Comparison of ENCODE assay signal across 8 mouse cellular contexts in the genomic region with DNA sequence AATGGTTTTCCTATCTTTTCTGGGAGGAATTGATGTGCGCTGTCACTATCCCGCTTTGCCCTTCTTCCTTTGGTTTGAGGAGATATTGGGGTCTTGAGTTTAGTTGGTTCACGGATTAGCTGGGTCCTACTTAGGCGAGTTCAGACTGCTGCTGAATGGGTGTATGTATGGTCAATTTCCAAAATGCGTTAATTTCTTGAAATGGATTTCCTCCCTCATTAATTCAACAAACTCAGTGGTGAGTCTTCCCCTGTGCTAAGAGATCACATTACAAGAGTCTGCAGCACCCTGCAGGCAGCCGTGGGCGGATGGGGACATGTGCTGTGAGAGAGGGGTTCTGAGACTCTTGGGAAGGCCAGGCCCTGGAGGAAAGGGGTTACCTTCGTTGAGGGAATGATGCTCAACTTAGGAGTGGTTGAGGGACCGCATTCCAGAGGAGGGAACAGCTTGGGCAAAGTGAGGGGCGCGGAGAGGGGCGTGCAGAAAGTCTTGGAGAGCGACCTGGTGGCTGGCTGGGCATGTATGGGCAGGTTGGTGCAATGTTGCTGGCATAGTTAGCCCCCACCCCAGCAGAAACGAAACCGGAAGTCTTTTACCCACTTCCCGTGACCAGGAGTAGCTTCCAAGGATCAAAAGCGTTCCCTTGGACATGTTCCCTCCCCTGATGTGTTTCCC. TPM values are rescaled to one million over a fixed set of nuclear protein-coding genes. Genes with fewer than 3 reads are reported as not detected.
DNase-seq lines count a peak whose midpoint lies in the region; ATAC-seq lines count a peak whose summit lies in the region.

No protein-coding gene starts in this region.

- no peak overlapping the region; the same call in 1 of the 2 replicates for H3K27ac ChIP-seq in kidney, embryonic 14.5 days (ENCODE audit: low read depth, low read length)
- H3K27ac ChIP-seq in hindbrain, embryonic 14.5 days = no peak overlapping the region
- H3K27ac ChIP-seq in midbrain, embryonic 16.5 days (ENCODE audit: low read length) = no peak overlapping the region

- no peaks in the 10 kb centered on the region for H3K27me3 ChIP-seq in kidney, embryonic 14.5 days (ENCODE audit: control insufficient read depth, insufficient read depth, low read length)
- peaks cover 25% of the 10 kb centered on the region for H3K27me3 ChIP-seq in hindbrain, embryonic 14.5 days (ENCODE audit: control insufficient read depth, insufficient read depth, low read length)
- peaks cover 32% of the 10 kb centered on the region for H3K27me3 ChIP-seq in midbrain, embryonic 16.5 days (ENCODE audit: control insufficient read depth, insufficient read depth, low read depth, low read length)

- no peak for DNase-seq in kidney, adult 18-20 months
- DNase-seq in R1 (ENCODE audit: low read depth, low spot score) = peak; percentile 38
- no peak for DNase-seq in hindbrain, embryonic 14.5 days (ENCODE audit: low spot score)
- no peak for DNase-seq in adrenal gland, postnatal 14 days
- no peak for DNase-seq in left cerebral cortex, postnatal 10 days (ENCODE audit: extremely low spot score in 1 of 2, low spot score in 2 of 2)
- DNase-seq in adrenal gland, adult 8-10 months = no peak

- H3K9me3 ChIP-seq in kidney, embryonic 14.5 days (ENCODE audit: control insufficient read depth, low read length) = no peaks in the 10 kb centered on the region
- H3K9me3 ChIP-seq in hindbrain, embryonic 14.5 days (ENCODE audit: control insufficient read depth, low read length) = no peaks in the 10 kb centered on the region
- no peaks in the 10 kb centered on the region for H3K9me3 ChIP-seq in midbrain, embryonic 16.5 days (replicated peaks; ENCODE audit: control insufficient read depth, low read length, poor library complexity, severe bottlenecking)

- H3K36me3 ChIP-seq in kidney, embryonic 14.5 days (ENCODE audit: control insufficient read depth, insufficient read depth, low read length) = no peaks in the 10 kb centered on the region; the same call in 1 of the 2 replicates
- no peaks in the 10 kb centered on the region for H3K36me3 ChIP-seq in hindbrain, embryonic 14.5 days (replicated peaks; ENCODE audit: control insufficient read depth, insufficient read depth)
- H3K36me3 ChIP-seq in midbrain, embryonic 16.5 days (ENCODE audit: control insufficient read depth, insufficient read depth, low read length) = no peaks in the 10 kb centered on the region

- H3K4me1 ChIP-seq in kidney, embryonic 14.5 days (ENCODE audit: control insufficient read depth, insufficient read depth, low read length) = peaks cover 53% of the 10 kb centered on the region
- peaks cover 5% of the 10 kb centered on the region; the same call in 1 of the 2 replicates for H3K4me1 ChIP-seq in hindbrain, embryonic 14.5 days (replicated peaks; ENCODE audit: control insufficient read depth, insufficient read depth, low read length)
- H3K4me1 ChIP-seq in midbrain, embryonic 16.5 days (ENCODE audit: control insufficient read depth, insufficient read depth, low read length) = peaks cover 15% of the 10 kb centered on the region

- ATAC-seq in kidney, embryonic 14.5 days (ENCODE audit: low FRiP score, low TSS enrichment) = no peak
- ATAC-seq in hindbrain, embryonic 14.5 days (ENCODE audit: low FRiP score) = no peak
- no peak for ATAC-seq in midbrain, embryonic 16.5 days

- H3K4me2 ChIP-seq in kidney, embryonic 14.5 days (replicated peaks; ENCODE audit: low read depth, low read length) = peak overlapping the region; percentile 74
- H3K4me2 ChIP-seq in hindbrain, embryonic 14.5 days (replicated peaks) = peak overlapping the region; percentile 96
- peak overlapping the region; percentile 98 for H3K4me2 ChIP-seq in midbrain, embryonic 16.5 days (ENCODE audit: low read length)

- WGBS in kidney, embryonic 14.5 days = 3% methylated on average over 17 of the region's 17 CpGs
- 6% methylated on average over 17 of the region's 17 CpGs for WGBS in hindbrain, embryonic 14.5 days
- 14% methylated on average over 17 of the region's 17 CpGs for WGBS in midbrain, embryonic 16.5 days

- H3K4me3 ChIP-seq in kidney, embryonic 14.5 days (ENCODE audit: low read length) = peak overlapping the region; percentile 88
- peak overlapping the region; percentile 48 for H3K4me3 ChIP-seq in hindbrain, embryonic 14.5 days (replicated peaks; ENCODE audit: low read length)
- H3K4me3 ChIP-seq in midbrain, embryonic 16.5 days (ENCODE audit: low read depth, low read length) = peak overlapping the region; percentile 62

- H3K9ac ChIP-seq in kidney, embryonic 14.5 days (ENCODE audit: low read depth, low read length) = peak overlapping the region; percentile 92
- H3K9ac ChIP-seq in hindbrain, embryonic 14.5 days = peak overlapping the region; percentile 59; the same call in 1 of the 2 replicates
- H3K9ac ChIP-seq in midbrain, embryonic 16.5 days (ENCODE audit: low read depth, low read length) = no peak overlapping the region

- intact Hi-C loops in left cerebral cortex, postnatal 10 days (cut with DNase I) = no loop called here

RNA-seq across cellular contexts. Expression of gene Ptpn14, which starts 1.2 kb away (rescaled TPM):
- polyA plus RNA-seq in kidney, embryonic 14.5 days (2014; fragmentation: Nextera tagmentation; extraction: Ambion mirVana) = 13.3 and 21.1 TPM in 2 replicates
- polyA plus RNA-seq in hindbrain, embryonic 14.5 days (2014; fragmentation: Nextera tagmentation; extraction: Ambion mirVana) = 2.6 and 3.2 TPM in 2 replicates
- 1.0 and 1.2 TPM in 2 replicates for polyA plus RNA-seq in midbrain, embryonic 16.5 days (2015; fragmentation: Nextera tagmentation; extraction: Ambion mirVana)
- 24.2 and 24.6 TPM in 2 replicates for total RNA-seq in adrenal gland, postnatal 14 days (2021)
- total RNA-seq in left cerebral cortex, postnatal 10 days (2021) = 1 to 10 TPM; 9.2 to 9.5 TPM
- 10 to 100 TPM; 10.8 to 21.8 (median 17.9) TPM for total RNA-seq in adrenal gland, adult 8-10 months (2022)

RNA-seq across cellular contexts. Expression of gene Cenpf, which starts 41.4 kb away (rescaled TPM):
- 87.3 and 98.8 TPM in 2 replicates for polyA plus RNA-seq in kidney, embryonic 14.5 days (2014; fragmentation: Nextera tagmentation; extraction: Ambion mirVana)
- 13.8 and 17.6 TPM in 2 replicates for polyA plus RNA-seq in hindbrain, embryonic 14.5 days (2014; fragmentation: Nextera tagmentation; extraction: Ambion mirVana)
- 10.1 and 11.2 TPM in 2 replicates for polyA plus RNA-seq in midbrain, embryonic 16.5 days (2015; fragmentation: Nextera tagmentation; extraction: Ambion mirVana)
- total RNA-seq in adrenal gland, postnatal 14 days (2021) = 13.1 and 13.9 TPM in 2 replicates
- 1 to 10 TPM; 2.3 to 2.8 TPM for total RNA-seq in left cerebral cortex, postnatal 10 days (2021)
- 1 to 10 TPM in 3 of 4 experiments, under 1 TPM in 1; 0.70 to 2.7 (median 1.3) TPM for total RNA-seq in adrenal gland, adult 8-10 months (2022)
